Mouse (Mus musculus): ENCODE measurements at regions not wholly inside any gene's neighbourhood (a gene's known extent, or its start where the extent isn't known, plus 50 kb on each side); places are given as distances from the start of the nearest gene placed in this dataset.
"Not testable (repeated sequence)": the region's sequence is repeated elsewhere in the genome, so short reads cannot be mapped to it uniquely, and the experiment has no call there.

DNA sequence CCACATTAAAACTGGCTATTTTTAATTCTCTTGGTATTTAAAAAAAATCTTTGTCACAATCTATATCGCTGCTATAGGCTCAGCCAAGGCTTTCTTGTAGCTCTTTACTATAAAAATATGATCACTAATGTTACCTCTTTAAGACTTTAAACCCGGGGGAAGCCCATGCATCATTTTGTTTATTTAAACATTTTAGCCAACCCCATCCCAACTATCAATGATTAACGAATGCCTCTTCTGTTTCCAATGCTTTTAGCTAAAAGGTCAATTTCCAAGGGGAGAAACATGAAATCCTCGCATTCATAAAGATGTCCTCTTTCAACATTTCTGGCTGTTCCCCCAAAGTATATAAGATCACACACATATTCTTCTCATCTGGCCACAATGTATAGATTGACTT is 153.6 kb upstream of the Pou3f3 start:
- Histone ChIP-seq H3K27ac (no peak overlapping the region), H3K4me3 (no peak overlapping the region)
- TF ChIP-seq CTCF (IDR thresholded peaks at IDR 0.05) = no peak
- no peak for DNase-seq (ENCODE audit: extremely low spot score in 1 of 2, low spot score in 2 of 2)
- intact Hi-C loops (cut with DNase I) = loop anchor here (2.0 to 5.0 kb wide), 2 partner anchors 135 to 145 kb away; no protein-coding TSS in a partner anchor

GRCm38 (mm10) chr1:42542846-42543549 is 152.6 kb upstream of the Pou3f3 start:
- Histone ChIP-seq H3K4me3 (no peak overlapping the region), H3K27ac (no peak overlapping the region)
- intact Hi-C loops (cut with DNase I) = loop anchor here (5.0 kb wide), 1 partner anchor 134 kb away; no protein-coding TSS in a partner anchor
- no peak for TF ChIP-seq CTCF (IDR thresholded peaks at IDR 0.05)
- no peak for DNase-seq (ENCODE audit: extremely low spot score in 1 of 2, low spot score in 2 of 2)

GRCm38 (mm10) chr1:42546879-42547278 is 148.7 kb upstream of the Pou3f3 start:
- no peak for DNase-seq (ENCODE audit: extremely low spot score in 1 of 2, low spot score in 2 of 2)
- TF ChIP-seq CTCF (IDR thresholded peaks at IDR 0.05) = no peak
- intact Hi-C loops (cut with DNase I) = no loop called here
- Histone ChIP-seq H3K4me3 (no peak overlapping the region), H3K27ac (no peak overlapping the region)

DNA sequence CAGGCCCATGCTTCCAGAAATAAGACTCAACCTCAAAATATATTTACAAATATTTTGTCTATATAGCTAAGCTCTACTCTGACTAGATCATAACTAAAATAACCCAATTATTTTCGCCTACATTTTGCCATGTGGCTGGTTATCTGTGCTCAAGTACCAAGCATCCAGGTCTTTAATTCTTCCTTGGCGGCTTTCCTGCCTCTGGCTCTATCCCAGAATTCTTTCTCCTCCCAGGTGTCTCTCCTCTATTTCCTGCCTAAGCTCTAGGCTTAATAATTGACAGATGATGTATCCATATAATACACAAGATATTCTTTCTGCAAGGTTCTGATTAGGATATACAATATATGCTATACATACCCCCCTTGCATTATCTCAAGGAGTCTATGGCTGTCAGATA is 138.3 kb upstream of the Pou3f3 start:
- TF ChIP-seq CTCF (IDR thresholded peaks at IDR 0.05) = no peak
- intact Hi-C loops (cut with DNase I) = no loop called here
- Histone ChIP-seq H3K4me3 (no peak overlapping the region), H3K27ac (no peak overlapping the region)
- no peak for DNase-seq (ENCODE audit: extremely low spot score in 1 of 2, low spot score in 2 of 2)

DNA sequence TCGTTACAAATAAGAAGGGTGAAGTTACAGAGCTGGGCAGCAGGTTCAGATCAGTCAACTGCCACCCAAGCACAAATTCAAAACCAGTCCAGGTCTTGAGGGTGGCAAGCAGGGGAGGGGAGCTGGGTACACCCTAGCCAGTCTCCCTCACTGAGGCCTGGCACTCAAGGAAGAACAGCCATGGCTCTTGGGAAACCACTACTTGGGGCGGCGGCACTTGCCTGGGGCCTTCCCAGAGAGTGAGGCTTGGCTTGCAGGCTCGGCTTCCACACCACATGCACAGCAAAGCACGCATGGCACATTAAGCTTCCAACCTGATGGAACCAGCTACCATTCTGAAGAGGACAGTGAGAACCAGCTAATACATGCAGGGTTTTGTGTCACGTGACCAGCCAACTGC is 127.9 kb upstream of the Pou3f3 start:
- intact Hi-C loops (cut with DNase I) = no loop called here
- no peak for TF ChIP-seq CTCF (IDR thresholded peaks at IDR 0.05)
- DNase-seq (ENCODE audit: extremely low spot score in 1 of 2, low spot score in 2 of 2) = no peak
- Histone ChIP-seq H3K4me3 (no peak overlapping the region), H3K27ac (no peak overlapping the region)

- intact Hi-C loops (cut with DNase I) = no loop called here
- DNase-seq (ENCODE audit: extremely low spot score in 1 of 2, low spot score in 2 of 2) = no peak
- TF ChIP-seq CTCF (IDR thresholded peaks at IDR 0.05) = no peak
- Histone ChIP-seq H3K4me3 (no peak overlapping the region), H3K27ac (no peak overlapping the region)
Measured at GRCm38 (mm10) chr1:42585191-42585590, 110.4 kb upstream of the Pou3f3 start.

- Histone ChIP-seq H3K27ac (no peak overlapping the region), H3K4me3 (no peak overlapping the region)
- DNase-seq (ENCODE audit: extremely low spot score in 1 of 2, low spot score in 2 of 2) = no peak
- no peak for TF ChIP-seq CTCF (IDR thresholded peaks at IDR 0.05)
- intact Hi-C loops (cut with DNase I) = no loop called here
Measured at GRCm38 (mm10) chr1:42588499-42588898, 107.1 kb upstream of the Pou3f3 start.

DNA sequence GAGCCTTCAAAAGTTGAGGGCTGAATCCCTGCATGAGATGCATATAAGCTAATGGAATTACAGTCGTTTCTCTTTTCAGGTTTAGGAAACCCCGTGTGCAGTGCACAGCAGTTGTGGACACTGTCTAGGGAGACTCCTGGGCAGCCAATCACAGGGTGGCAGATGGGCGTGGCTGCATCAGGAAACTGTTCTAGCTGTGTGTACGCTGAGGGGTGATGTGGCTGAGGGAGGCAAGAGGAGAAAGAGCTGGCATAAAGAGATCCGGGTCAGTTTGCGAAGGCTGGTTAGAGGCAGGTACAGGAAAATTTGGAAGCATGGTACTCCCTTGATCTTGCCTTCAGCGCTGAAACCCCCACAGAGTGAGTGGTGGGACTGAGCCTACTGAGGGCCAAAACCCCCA is 106.1 kb upstream of the Pou3f3 start:
- no peak for DNase-seq (ENCODE audit: extremely low spot score in 1 of 2, low spot score in 2 of 2)
- no peak for TF ChIP-seq CTCF (IDR thresholded peaks at IDR 0.05)
- no peak overlapping the region for H3K27ac ChIP-seq
- intact Hi-C loops (cut with DNase I) = no loop called here
- H3K4me3 ChIP-seq = no peak overlapping the region

DNA sequence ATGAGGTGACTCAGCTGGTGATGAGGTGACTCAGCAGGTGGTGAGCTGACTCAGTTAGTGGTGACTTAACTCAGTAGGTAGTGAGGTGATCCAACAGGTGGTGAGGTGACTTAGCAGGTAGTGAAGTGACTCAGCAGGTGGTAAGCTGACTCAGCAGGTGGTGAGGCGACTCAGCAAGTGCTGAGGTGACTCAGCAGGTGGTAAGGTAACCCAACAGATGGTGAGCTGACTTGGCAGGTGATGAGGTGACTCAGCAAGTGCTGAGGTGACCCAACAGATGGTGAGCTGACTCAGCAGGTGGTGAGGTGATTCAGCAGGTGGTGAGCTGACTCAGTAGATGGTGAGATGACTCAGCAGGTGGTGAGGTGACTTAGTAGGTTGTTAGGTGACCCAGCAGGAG is 103.7 kb upstream of the Pou3f3 start:
- peak; percentile 15 to 42 for DNase-seq (ENCODE audit: extremely low spot score in 1 of 2, low spot score in 2 of 2)
- intact Hi-C loops (cut with DNase I) = no loop called here
- Histone ChIP-seq H3K4me3 (no peak overlapping the region), H3K27ac (no peak overlapping the region)
- no peak for TF ChIP-seq CTCF (IDR thresholded peaks at IDR 0.05)

- Histone ChIP-seq H3K4me3 (no peak overlapping the region), H3K27ac (no peak overlapping the region)
- DNase-seq (ENCODE audit: extremely low spot score in 1 of 2, low spot score in 2 of 2) = no peak
- intact Hi-C loops (cut with DNase I) = no loop called here
- TF ChIP-seq CTCF (IDR thresholded peaks at IDR 0.05) = no peak
Measured at GRCm38 (mm10) chr1:42597065-42597464, 98.5 kb upstream of the Pou3f3 start.

DNA sequence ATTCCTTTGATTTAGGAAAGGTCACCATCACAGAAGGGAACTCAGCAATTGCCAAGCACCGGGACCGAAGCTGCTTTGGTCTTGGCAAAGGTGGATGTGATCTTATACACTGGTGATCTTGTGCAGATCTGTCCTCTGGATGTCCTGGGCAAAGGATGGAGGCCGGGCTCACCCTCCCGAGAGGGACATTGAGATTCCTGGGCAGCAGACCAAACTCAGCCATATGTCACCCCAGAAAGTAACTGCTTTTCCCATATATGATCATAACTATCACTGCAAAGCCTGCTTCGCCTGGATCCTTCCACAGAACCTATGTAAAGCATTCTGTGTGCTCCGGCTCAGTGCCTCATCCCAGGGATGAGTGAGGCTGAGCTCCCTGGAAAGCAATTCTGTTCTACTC is 96.3 kb upstream of the Pou3f3 start:
- intact Hi-C loops (cut with DNase I) = no loop called here
- no peak overlapping the region for H3K27ac ChIP-seq
- TF ChIP-seq CTCF (IDR thresholded peaks at IDR 0.05) = no peak
- no peak for DNase-seq (ENCODE audit: extremely low spot score in 1 of 2, low spot score in 2 of 2)
- H3K4me3 ChIP-seq = no peak overlapping the region

- TF ChIP-seq CTCF (IDR thresholded peaks at IDR 0.05) = no peak
- H3K27ac ChIP-seq = no peak overlapping the region
- no peak for DNase-seq (ENCODE audit: extremely low spot score in 1 of 2, low spot score in 2 of 2)
- intact Hi-C loops (cut with DNase I) = no loop called here
- no peak overlapping the region for H3K4me3 ChIP-seq
Measured at GRCm38 (mm10) chr1:42606251-42606650, 89.3 kb upstream of the Pou3f3 start.

GRCm38 (mm10) chr1:42607466-42608043 is 88.0 kb upstream of the Pou3f3 start:
- DNase-seq (ENCODE audit: extremely low spot score in 1 of 2, low spot score in 2 of 2); H3K4me3 ChIP-seq; H3K27ac ChIP-seq; intact Hi-C loops (cut with DNase I): not testable (repeated sequence)

All from left cerebral cortex, adult 2 months (tissue).